Mouse (Mus musculus): ENCODE data around the gene Hcar1. TPM values are rescaled to one million over a fixed set of nuclear protein-coding genes. Genes with fewer than 3 reads are reported as not detected.

The Hcar1 gene
- polyA plus RNA-seq, 1 experiment from 2014 or later: 0.30 TPM

GRCm38 (mm10) chr5:123827659-123828091, 52.1 kb downstream of the Hcar1 start:
- Histone ChIP-seq H3K4me1 (replicated peaks) (no peaks in the 10 kb centered on the region), H3K27me3 (no peaks in the 10 kb centered on the region), H3K36me3 (no peaks in the 10 kb centered on the region), H3K9me3 (no peaks in the 10 kb centered on the region), H3K27ac (no peak overlapping the region), H3K9ac (replicated peaks) (no peak overlapping the region), H3K4me3 (replicated peaks) (no peak overlapping the region), H3K4me2 (replicated peaks) (no peak overlapping the region)
- 86% methylated on average over 6 of the region's 6 CpGs for WGBS
- no peak for ATAC-seq

Other genes with a start within 250 kb of the Hcar1 start
- 81.1 and 81.2 TPM in 2 replicates for gene Clip1, start 195.4 kb downstream of the Hcar1 start, polyA plus RNA-seq (2015; fragmentation: Nextera tagmentation; extraction: Ambion mirVana)
- gene Zcchc8, start 158.9 kb downstream of the Hcar1 start, polyA plus RNA-seq (2015; fragmentation: Nextera tagmentation; extraction: Ambion mirVana): 81.8 and 83.6 TPM in 2 replicates
- gene Rsrc2, start 130.6 kb downstream of the Hcar1 start, polyA plus RNA-seq (2015; fragmentation: Nextera tagmentation; extraction: Ambion mirVana): 173 and 184 TPM in 2 replicates
- 14.8 TPM in 2 replicates for gene Kntc1, start 130.3 kb downstream of the Hcar1 start, polyA plus RNA-seq (2015; fragmentation: Nextera tagmentation; extraction: Ambion mirVana)
- not detected in 2 replicates for gene Hcar2, start 14.5 kb downstream of the Hcar1 start, polyA plus RNA-seq (2015; fragmentation: Nextera tagmentation; extraction: Ambion mirVana)
- 145 and 162 TPM in 2 replicates for gene Denr, start 27.2 kb upstream of the Hcar1 start, polyA plus RNA-seq (2015; fragmentation: Nextera tagmentation; extraction: Ambion mirVana)
- gene Gm43518, start 47.4 kb upstream of the Hcar1 start, polyA plus RNA-seq (2015; fragmentation: Nextera tagmentation; extraction: Ambion mirVana): 3.3 and 4.3 TPM in 2 replicates
- gene Ccdc62, start 50.7 kb upstream of the Hcar1 start, polyA plus RNA-seq (2015; fragmentation: Nextera tagmentation; extraction: Ambion mirVana): 5.1 and 8.0 TPM in 2 replicates
- 19.0 and 20.1 TPM in 2 replicates for gene Hip1r, start 93.6 kb upstream of the Hcar1 start, polyA plus RNA-seq (2015; fragmentation: Nextera tagmentation; extraction: Ambion mirVana)
- 71.5 and 79.3 TPM in 2 replicates for gene Vps37b, start 152.2 kb upstream of the Hcar1 start, polyA plus RNA-seq (2015; fragmentation: Nextera tagmentation; extraction: Ambion mirVana)
- 4.7 and 4.9 TPM in 2 replicates for gene Abcb9, start 215.8 kb upstream of the Hcar1 start, polyA plus RNA-seq (2015; fragmentation: Nextera tagmentation; extraction: Ambion mirVana)
- 25.4 and 30.6 TPM in 2 replicates for gene Ogfod2, start 232.3 kb upstream of the Hcar1 start, polyA plus RNA-seq (2015; fragmentation: Nextera tagmentation; extraction: Ambion mirVana)
- 82.3 and 85.8 TPM in 2 replicates for gene Arl6ip4, start 236.1 kb upstream of the Hcar1 start, polyA plus RNA-seq (2015; fragmentation: Nextera tagmentation; extraction: Ambion mirVana)

All from midbrain, embryonic 13.5 days (tissue).